14 mouse cellular contexts compared by ENCODE assay signal in genomic region chr1:75386149-75386548, GRCm38 (mm10). TPM values are rescaled to one million over a fixed set of nuclear protein-coding genes. Genes with fewer than 3 reads are reported as not detected.
A peak's percentile ranks its signal among the peaks of the same experiment; 100 is the strongest.
DNase-seq lines count a peak whose midpoint lies in the region; ATAC-seq and TF ChIP-seq lines count a peak whose summit lies in the region.
"Had no signal": no experiment of that assay in that cellular context is flagged by ENCODE, and none has a peak within 500 bp of the region (broad histone marks: within the 10 kb centered on the region; RNA-seq: fewer than 3 reads in every experiment).

No protein-coding gene starts in this region.

- intact Hi-C loops in left cerebral cortex, adult 2 months (cut with DNase I) = loop anchor here (5.0 kb wide), 2 partner anchors 44 to 91 kb away; partner anchors contain the start of genes Chpf and Tmem198

- H3K4me2 ChIP-seq in forebrain, embryonic 12.5 days = no peak overlapping the region
- H3K4me2 ChIP-seq in embryonic facial prominence, embryonic 14.5 days (ENCODE audit: low read depth, low read length) = no peak overlapping the region
- H3K4me2 ChIP-seq in midbrain, embryonic 16.5 days (ENCODE audit: low read length) = peak overlapping the region; percentile 33
- H3K4me2 ChIP-seq: lung, embryonic 15.5 days had no signal

- no peak for ATAC-seq in forebrain, embryonic 12.5 days (ENCODE audit: low FRiP score)
- ATAC-seq in embryonic facial prominence, embryonic 14.5 days (ENCODE audit: low read depth) = no peak
- ATAC-seq in midbrain, embryonic 16.5 days = no peak

- WGBS in forebrain, embryonic 12.5 days = 39% methylated on average over 4 of the region's 4 CpGs
- WGBS in forebrain, embryonic 10.5 days = 35% methylated on average over 4 of the region's 4 CpGs
- WGBS in embryonic facial prominence, embryonic 14.5 days = 41% methylated on average over 4 of the region's 4 CpGs
- 28% methylated on average over 4 of the region's 4 CpGs for WGBS in midbrain, embryonic 16.5 days

- H3K4me3 ChIP-seq in forebrain, embryonic 12.5 days (replicated peaks) = no peak overlapping the region
- no peak overlapping the region for H3K4me3 ChIP-seq in forebrain, embryonic 10.5 days
- H3K4me3 ChIP-seq in left cerebral cortex, adult 2 months = peak overlapping the region; percentile 45
- no peak overlapping the region for H3K4me3 ChIP-seq in embryonic facial prominence, embryonic 14.5 days (ENCODE audit: low read depth, low read length)
- no peak overlapping the region for H3K4me3 ChIP-seq in midbrain, embryonic 16.5 days (ENCODE audit: low read depth, low read length)
- H3K4me3 ChIP-seq: lung, embryonic 15.5 days had no signal

- TF ChIP-seq CTCF in left cerebral cortex, adult 2 months (IDR thresholded peaks at IDR 0.05) = no peak

- 0 out of 2 replicates have a peak overlapping the region, but pooled peaks have one; percentile 4 for H3K9ac ChIP-seq in forebrain, embryonic 12.5 days
- H3K9ac ChIP-seq in embryonic facial prominence, embryonic 14.5 days (ENCODE audit: low read depth, low read length) = 0 out of 2 replicates have a peak overlapping the region, but pooled peaks have one; percentile 2
- no peak overlapping the region for H3K9ac ChIP-seq in midbrain, embryonic 16.5 days (ENCODE audit: low read depth, low read length)
- H3K9ac ChIP-seq: lung, embryonic 15.5 days had no signal

- H3K27ac ChIP-seq in forebrain, embryonic 12.5 days = no peak overlapping the region
- no peak overlapping the region for H3K27ac ChIP-seq in forebrain, embryonic 10.5 days
- peak overlapping the region; percentile 96 for H3K27ac ChIP-seq in left cerebral cortex, adult 2 months
- H3K27ac ChIP-seq in embryonic facial prominence, embryonic 14.5 days (replicated peaks; ENCODE audit: low read depth, low read length) = no peak overlapping the region
- H3K27ac ChIP-seq in midbrain, embryonic 16.5 days (ENCODE audit: low read length) = no peak overlapping the region
- H3K27ac ChIP-seq: lung, embryonic 15.5 days had no signal

- H3K36me3 ChIP-seq in forebrain, embryonic 12.5 days (replicated peaks) = no peaks in the 10 kb centered on the region
- H3K36me3 ChIP-seq in forebrain, embryonic 10.5 days (replicated peaks) = peaks cover 10% of the 10 kb centered on the region; the same call in 1 of the 2 replicates
- peaks cover 6% of the 10 kb centered on the region; the same call in 1 of the 2 replicates for H3K36me3 ChIP-seq in embryonic facial prominence, embryonic 14.5 days (ENCODE audit: control insufficient read depth, insufficient read depth, low read length)
- 0 out of 2 replicates have a peak, but pooled peaks cover 3% of the 10 kb centered on the region for H3K36me3 ChIP-seq in midbrain, embryonic 16.5 days (ENCODE audit: control insufficient read depth, insufficient read depth, low read length)

- no peak for DNase-seq in forebrain, embryonic 10.5 days (ENCODE audit: extremely low spot score, low spot score)
- DNase-seq in left cerebral cortex, adult 2 months (ENCODE audit: extremely low spot score in 1 of 2, low spot score in 2 of 2) = peak in 1 of 2 experiments; percentile 44
- no peak for DNase-seq in left cerebral cortex, adult 18-20 months (ENCODE audit: low spot score in 2 of 2)
- DNase-seq in embryonic facial prominence, embryonic 14.5 days (ENCODE audit: low spot score) = no peak
- DNase-seq in ovary, postnatal 36 days (ENCODE audit: low spot score) = no peak
- no peak for DNase-seq in urinary bladder, postnatal 10 days (ENCODE audit: low spot score)
- DNase-seq: adrenal gland, adult 2 months; heart, postnatal 4 days; kidney, postnatal 4 days; left cerebral cortex, postnatal 4 days had no signal

- no peaks in the 10 kb centered on the region for H3K9me3 ChIP-seq in forebrain, embryonic 12.5 days
- H3K9me3 ChIP-seq in forebrain, embryonic 10.5 days = no peaks in the 10 kb centered on the region
- no peaks in the 10 kb centered on the region for H3K9me3 ChIP-seq in embryonic facial prominence, embryonic 14.5 days (ENCODE audit: control insufficient read depth, low read length)
- no peaks in the 10 kb centered on the region for H3K9me3 ChIP-seq in midbrain, embryonic 16.5 days (replicated peaks; ENCODE audit: control insufficient read depth, low read length, poor library complexity, severe bottlenecking)
- H3K9me3 ChIP-seq: lung, embryonic 15.5 days had no signal

- H3K4me1 ChIP-seq in forebrain, embryonic 12.5 days = peaks cover 61% of the 10 kb centered on the region
- H3K4me1 ChIP-seq in forebrain, embryonic 10.5 days = peaks cover 84% of the 10 kb centered on the region
- peaks cover 18% of the 10 kb centered on the region for H3K4me1 ChIP-seq in embryonic facial prominence, embryonic 14.5 days (ENCODE audit: control insufficient read depth, insufficient read depth, low read length)
- H3K4me1 ChIP-seq in midbrain, embryonic 16.5 days (ENCODE audit: control insufficient read depth, insufficient read depth, low read length) = peaks cover 60% of the 10 kb centered on the region

- peaks cover 88% of the 10 kb centered on the region for H3K27me3 ChIP-seq in forebrain, embryonic 12.5 days
- peaks cover 100% of the 10 kb centered on the region for H3K27me3 ChIP-seq in forebrain, embryonic 10.5 days (ENCODE audit: poor library complexity, severe bottlenecking)
- H3K27me3 ChIP-seq in embryonic facial prominence, embryonic 14.5 days (replicated peaks; ENCODE audit: control insufficient read depth, insufficient read depth, low read length) = peaks cover 39% of the 10 kb centered on the region
- peaks cover 16% of the 10 kb centered on the region for H3K27me3 ChIP-seq in midbrain, embryonic 16.5 days (ENCODE audit: control insufficient read depth, insufficient read depth, low read depth, low read length)

RNA-seq across cellular contexts. Expression of gene Speg, which starts 11.1 kb away (rescaled TPM):
- polyA plus RNA-seq in forebrain, embryonic 12.5 days (2016; fragmentation: Nextera tagmentation; extraction: Ambion mirVana) = 10.0 and 11.3 TPM in 2 replicates
- 23.2 and 29.3 TPM in 2 replicates for polyA plus RNA-seq in forebrain, embryonic 10.5 days (2016; fragmentation: Nextera tagmentation; extraction: Ambion mirVana)
- 100 to 1,000 TPM; 199 to 215 TPM for total RNA-seq in left cerebral cortex, adult 2 months (2021)
- 100 to 1,000 TPM; 181 to 191 TPM for total RNA-seq in left cerebral cortex, adult 18-20 months (2021)
- polyA plus RNA-seq in embryonic facial prominence, embryonic 14.5 days (2014; fragmentation: Nextera tagmentation; extraction: Ambion mirVana) = 20.2 and 20.3 TPM in 2 replicates
- polyA plus RNA-seq in midbrain, embryonic 16.5 days (2015; fragmentation: Nextera tagmentation; extraction: Ambion mirVana) = 17.7 and 20.8 TPM in 2 replicates
- total RNA-seq: monocyte, adult 5-6 weeks had no signal

RNA-seq across cellular contexts. Expression of gene Des, which starts 26.0 kb away (rescaled TPM):
- 0.74 and 0.78 TPM in 2 replicates for polyA plus RNA-seq in forebrain, embryonic 12.5 days (2016; fragmentation: Nextera tagmentation; extraction: Ambion mirVana)
- polyA plus RNA-seq in forebrain, embryonic 10.5 days (2016; fragmentation: Nextera tagmentation; extraction: Ambion mirVana) = 2.6 and 4.3 TPM in 2 replicates
- total RNA-seq in left cerebral cortex, adult 2 months (2021) = 1 to 10 TPM in 1 of 2 experiments, under 1 TPM in 1; 0.77 to 1.7 TPM
- total RNA-seq in left cerebral cortex, adult 18-20 months (2021) = under 1 TPM; 0.88 to 0.91 TPM
- polyA plus RNA-seq in embryonic facial prominence, embryonic 14.5 days (2014; fragmentation: Nextera tagmentation; extraction: Ambion mirVana) = 159 and 218 TPM in 2 replicates
- 1.2 and 1.7 TPM in 2 replicates for polyA plus RNA-seq in midbrain, embryonic 16.5 days (2015; fragmentation: Nextera tagmentation; extraction: Ambion mirVana)
- total RNA-seq: monocyte, adult 5-6 weeks had no signal

RNA-seq across cellular contexts. Expression of gene Gmppa, which starts 49.6 kb away (rescaled TPM):
- polyA plus RNA-seq in forebrain, embryonic 12.5 days (2016; fragmentation: Nextera tagmentation; extraction: Ambion mirVana) = 54.8 and 55.8 TPM in 2 replicates
- polyA plus RNA-seq in forebrain, embryonic 10.5 days (2016; fragmentation: Nextera tagmentation; extraction: Ambion mirVana) = 55.9 and 60.1 TPM in 2 replicates
- total RNA-seq in left cerebral cortex, adult 2 months (2021) = 10 to 100 TPM; 65.0 to 69.4 TPM
- 10 to 100 TPM; 67.1 to 70.4 TPM for total RNA-seq in left cerebral cortex, adult 18-20 months (2021)
- 74.2 and 82.9 TPM in 2 replicates for polyA plus RNA-seq in embryonic facial prominence, embryonic 14.5 days (2014; fragmentation: Nextera tagmentation; extraction: Ambion mirVana)
- polyA plus RNA-seq in midbrain, embryonic 16.5 days (2015; fragmentation: Nextera tagmentation; extraction: Ambion mirVana) = 79.7 and 81.3 TPM in 2 replicates

Comparison
In these comparisons a context has a peak if more than half of its experiments do, and no peak if none do; other contexts are left out.
1. RNA of gene Des, which starts 26.0 kb away (polyA plus RNA-seq): 159 to 218 TPM in embryonic facial prominence, embryonic 14.5 days; 2.6 to 4.3 TPM in forebrain, embryonic 10.5 days, 1.2 to 1.7 TPM in midbrain, embryonic 16.5 days and 0.74 to 0.78 TPM in forebrain, embryonic 12.5 days; every median in the first group is over 10 times any median in the second.